Mouse (Mus musculus) liver, postnatal 0 days (tissue): ENCODE measurements around the gene Vwa5b2. TPM values are rescaled to one million over a fixed set of nuclear protein-coding genes. Genes with fewer than 3 reads are reported as not detected.

Source experiments
- ATAC-seq: fragments of 200-750 bp; cut with Nextera tagmentation; 2 replicates; pipeline ENCODE4 v1.8.0; 2017; ENCODE audit warnings: mild to moderate bottlenecking, moderate library complexity
- DNase-seq: peaks from one replicate; pipeline ENCODE4 v3.0.0-alpha.2; 2016
- H3K27ac ChIP-seq: fragments of 300-500 bp; sonication (generic); 2 replicates; pipeline ENCODE4 v1.5.1; 2014; ENCODE audit warnings: antibody characterized with exemption, moderate library complexity, mild to moderate bottlenecking, low read depth
- H3K27me3 ChIP-seq: fragments of 300-500 bp; sonication (generic); 2 replicates; pipeline ENCODE4 v1.6.1; 2014; ENCODE audit warnings: low read length, control low read depth, mixed read lengths; ENCODE audit not compliant: insufficient read depth
- H3K36me3 ChIP-seq: fragments of 300-500 bp; sonication (generic); replicated peaks from 2 replicates; pipeline ENCODE4 v1.6.1; 2014; ENCODE audit warnings: mild to moderate bottlenecking, control low read depth, low read length, moderate library complexity, mixed read lengths; ENCODE audit not compliant: insufficient read depth
- H3K4me1 ChIP-seq: fragments of 300-500 bp; sonication (generic); 2 replicates; pipeline ENCODE4 v1.6.1; 2014; ENCODE audit warnings: antibody characterized with exemption, mild to moderate bottlenecking, control low read depth; ENCODE audit not compliant: insufficient read depth
- H3K4me2 ChIP-seq: fragments of 300-500 bp; sonication (generic); 2 replicates; pipeline ENCODE4 v1.6.1; 2014; ENCODE audit warnings: low read depth, mild to moderate bottlenecking, low read length, moderate library complexity, mixed read lengths
- H3K4me3 ChIP-seq: fragments of 300-500 bp; sonication (generic); 2 replicates; pipeline ENCODE4 v1.5.1; 2014; ENCODE audit warnings: low read depth, low read length
- H3K9ac ChIP-seq: fragments of 300-500 bp; sonication (generic); replicated peaks from 2 replicates; pipeline ENCODE4 v1.6.1; 2014; ENCODE audit warnings: mild to moderate bottlenecking, moderate library complexity
- H3K9me3 ChIP-seq: fragments of 300-500 bp; sonication (generic); 2 replicates; pipeline ENCODE4 v1.6.1; 2016; ENCODE audit warnings: mild to moderate bottlenecking, control low read depth, low read length, mixed read lengths
- CTCF ChIP-seq: sonication (generic); IDR thresholded peaks from 2 replicates; pipeline ENCODE4 v1.5.1; 2016; ENCODE audit warnings: antibody characterized with exemption, low read depth
- EP300 ChIP-seq: IDR thresholded peaks from 2 replicates; pipeline ENCODE4 v1.6.1; 2016; ENCODE audit warnings: antibody characterized with exemption, low read depth, mild to moderate bottlenecking
- WGBS: fragments of 180-500 bp; shearing (Covaris S2); extraction: QIAGEN DNeasy Blood & Tissue Kit; methylation state at CpG from one replicate; pipeline ENCODE4 v1.1.7; 2014; ENCODE audit not compliant: insufficient replicate concordance; 5-methylcytosine and 5-hydroxymethylcytosine counted together
- polyA plus RNA-seq: library from polyadenylated mRNA; unstranded; fragments of >200 nt; fragmentation: Nextera tagmentation; extraction: Ambion mirVana; gene quantifications from 2 replicates; pipeline ENCODE4 v1.2.1, GENCODE M21; 2015

The Vwa5b2 gene
- polyA plus RNA-seq, 1 experiment from 2014 or later: not detected

- Histone ChIP-seq H3K27me3 (peaks cover 43% of the 10 kb centered on the region), H3K4me3 (peak overlapping the region; percentile 71), H3K9me3 (no peaks in the 10 kb centered on the region), H3K9ac (no peak overlapping the region), H3K27ac (no peak overlapping the region), H3K36me3 (no peaks in the 10 kb centered on the region), H3K4me1 (peaks cover 35% of the 10 kb centered on the region), H3K4me2 (peak overlapping the region; percentile 99)
- ATAC-seq (no peak), DNase-seq (no peak)
- WGBS: under 1% methylated on average over 9 of the region's 9 CpGs
- TF ChIP-seq CTCF (no peak), EP300 (no peak)
These were observed 31.1 kb downstream of the Vwa5b2 start for GRCm38 (mm10) chr16:20620399-20620735.

GRCm38 (mm10) chr16:20620751-20621190, 31.5 kb downstream of the Vwa5b2 start:
- peak overlapping the region; percentile 71 for H3K4me3 ChIP-seq
- peaks cover 35% of the 10 kb centered on the region for H3K4me1 ChIP-seq
- TF ChIP-seq EP300 (no peak), CTCF (no peak)
- peak overlapping the region; percentile 48; the same call in 1 of the 2 replicates for H3K9ac ChIP-seq
- peak overlapping the region; percentile 99 for H3K4me2 ChIP-seq
- no peak overlapping the region for H3K27ac ChIP-seq
- peaks cover 43% of the 10 kb centered on the region for H3K27me3 ChIP-seq
- WGBS: under 1% methylated on average over 32 of the region's 32 CpGs
- no peaks in the 10 kb centered on the region for H3K36me3 ChIP-seq
- peak; percentile 4 for ATAC-seq
- DNase-seq: no peak
- no peaks in the 10 kb centered on the region for H3K9me3 ChIP-seq

GRCm38 (mm10) chr16:20621191-20621990, 32.1 kb downstream of the Vwa5b2 start, which contains the start of gene Camk2n2:
Gene Camk2n2 (minus strand): TSS chr16:20621287.
- DNase-seq: peak; percentile 79
- Histone ChIP-seq H3K9ac (peak within 1 kb of the TSS; percentile 48; the same call in 1 of the 2 replicates), H3K36me3 (no peaks in the 10 kb centered on the region), H3K4me3 (peak within 1 kb of the TSS; percentile 71), H3K27me3 (peaks cover 43% of the 10 kb centered on the region), H3K4me2 (peak within 1 kb of the TSS; percentile 99), H3K9me3 (no peaks in the 10 kb centered on the region), H3K27ac (no peak within 1 kb of the TSS), H3K4me1 (peaks cover 35% of the 10 kb centered on the region)
- peak; percentile 55 for ATAC-seq
- TF ChIP-seq EP300 (no peak), CTCF (no peak)
- 1% methylated on average over 57 of the region's 92 CpGs for WGBS

GRCm38 (mm10) chr16:20621991-20622685, 32.9 kb downstream of the Vwa5b2 start:
- H3K9ac ChIP-seq: 0 out of 2 replicates have a peak overlapping the region, but pooled peaks have one; percentile 21
- DNase-seq (peak; percentile 78), ATAC-seq (peak; percentile 72)
- H3K27me3 ChIP-seq: peaks cover 43% of the 10 kb centered on the region
- no peak overlapping the region for H3K27ac ChIP-seq
- TF ChIP-seq EP300 (no peak), CTCF (no peak)
- H3K9me3 ChIP-seq: no peaks in the 10 kb centered on the region
- H3K4me3 ChIP-seq: peak overlapping the region; percentile 71
- under 1% methylated on average over 37 of the region's 37 CpGs for WGBS
- H3K36me3 ChIP-seq: no peaks in the 10 kb centered on the region
- peak overlapping the region; percentile 99 for H3K4me2 ChIP-seq
- peaks cover 35% of the 10 kb centered on the region for H3K4me1 ChIP-seq

GRCm38 (mm10) chr16:20623211-20623610, 33.9 kb downstream of the Vwa5b2 start:
- H3K4me2 ChIP-seq: no peak overlapping the region
- H3K36me3 ChIP-seq: no peaks in the 10 kb centered on the region
- H3K4me1 ChIP-seq: peaks cover 35% of the 10 kb centered on the region
- no peaks in the 10 kb centered on the region for H3K9me3 ChIP-seq
- peaks cover 44% of the 10 kb centered on the region for H3K27me3 ChIP-seq
- ATAC-seq (no peak), DNase-seq (no peak)
- 52% methylated on average over 2 of the region's 2 CpGs for WGBS
- TF ChIP-seq EP300 (no peak), CTCF (no peak)
- no peak overlapping the region for H3K4me3 ChIP-seq
- H3K9ac ChIP-seq: no peak overlapping the region
- no peak overlapping the region for H3K27ac ChIP-seq

- Histone ChIP-seq H3K9me3 (no peaks in the 10 kb centered on the region), H3K4me2 (no peak overlapping the region), H3K4me1 (peaks cover 4% of the 10 kb centered on the region; the same call in 1 of the 2 replicates), H3K36me3 (no peaks in the 10 kb centered on the region), H3K9ac (no peak overlapping the region), H3K4me3 (no peak overlapping the region), H3K27ac (no peak overlapping the region), H3K27me3 (peaks cover 28% of the 10 kb centered on the region)
- DNase-seq (no peak), ATAC-seq (no peak)
- TF ChIP-seq EP300: no peak
- TF ChIP-seq CTCF: no peak
- 66% methylated on average over 11 of the region's 11 CpGs for WGBS
These were observed 39.7 kb downstream of the Vwa5b2 start for GRCm38 (mm10) chr16:20628871-20629391.
